Mouse (Mus musculus): ENCODE data around the gene Yod1. TPM values are rescaled to one million over a fixed set of nuclear protein-coding genes. Genes with fewer than 3 reads are reported as not detected.

Yod1 gene
- polyA plus RNA-seq, 1 experiment from 2014 or later, result 16.2 TPM

DNA sequence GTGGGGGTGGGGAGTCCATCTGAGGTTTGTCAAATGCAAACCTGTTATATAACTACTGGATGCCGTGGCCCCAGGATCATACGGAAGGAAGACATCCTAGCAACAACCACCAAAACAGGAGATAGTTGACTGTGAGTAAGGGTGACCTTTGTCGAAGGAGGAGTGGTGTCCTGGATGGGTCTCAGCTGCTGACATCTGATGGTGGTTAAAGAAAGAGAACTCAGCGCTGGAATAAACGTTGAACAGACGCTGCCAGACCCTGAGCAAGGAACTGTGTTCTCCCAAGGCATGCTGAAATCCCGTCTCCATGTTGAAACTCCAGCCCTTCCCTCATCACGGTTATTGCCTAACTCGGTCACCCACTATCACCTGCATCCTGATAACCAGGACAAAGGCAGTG, 42.6 kb downstream of the Yod1 start:
- H3K9ac ChIP-seq (replicated peaks; ENCODE audit: low read depth, low read length), result no peak overlapping the region
- ATAC-seq (ENCODE audit: low read depth), result no peak
- 81% methylated on average over 9 of the region's 9 CpGs for WGBS

GRCm38 (mm10) chr1:130761597-130761996, 44.5 kb downstream of the Yod1 start:
- H3K27ac ChIP-seq (ENCODE audit: low read depth, low read length), result no peak overlapping the region
- 87% methylated on average over 1 of the region's 1 CpGs for whole genome bisulfite sequencing
- no peak overlapping the region for H3K9ac ChIP-seq (replicated peaks; ENCODE audit: low read depth, low read length)
- H3K4me3 ChIP-seq (ENCODE audit: low read depth, low read length), result no peak overlapping the region
- H3K4me2 ChIP-seq (ENCODE audit: low read depth, low read length), result no peak overlapping the region
- H3K27me3 ChIP-seq (ENCODE audit: control insufficient read depth, insufficient read depth, low read length), result no peaks in the 10 kb centered on the region
- ATAC-seq (ENCODE audit: low read depth), result no peak
- no peaks in the 10 kb centered on the region for H3K36me3 ChIP-seq (ENCODE audit: control insufficient read depth, insufficient read depth, low read length)
- no peaks in the 10 kb centered on the region for H3K9me3 ChIP-seq (ENCODE audit: control insufficient read depth, low read length)
- H3K4me1 ChIP-seq (ENCODE audit: control insufficient read depth, insufficient read depth, low read length), result no peaks in the 10 kb centered on the region

More for the DNA sequence above, 42.6 kb downstream of the Yod1 start:
- H3K4me1 ChIP-seq (ENCODE audit: control insufficient read depth, insufficient read depth, low read length), result no peaks in the 10 kb centered on the region
- H3K36me3 ChIP-seq (ENCODE audit: control insufficient read depth, insufficient read depth, low read length), result no peaks in the 10 kb centered on the region
- H3K27me3 ChIP-seq (ENCODE audit: control insufficient read depth, insufficient read depth, low read length), result no peaks in the 10 kb centered on the region
- no peak overlapping the region for H3K27ac ChIP-seq (ENCODE audit: low read depth, low read length)
- no peak overlapping the region for H3K4me3 ChIP-seq (ENCODE audit: low read depth, low read length)
- H3K9me3 ChIP-seq (ENCODE audit: control insufficient read depth, low read length), result no peaks in the 10 kb centered on the region
- H3K4me2 ChIP-seq (ENCODE audit: low read depth, low read length), result no peak overlapping the region

GRCm38 (mm10) chr1:130762045-130762760, 45.1 kb downstream of the Yod1 start:
- H3K27me3 ChIP-seq (ENCODE audit: control insufficient read depth, insufficient read depth, low read length), result no peaks in the 10 kb centered on the region
- 80% methylated on average over 3 of the region's 3 CpGs for WGBS
- H3K4me3 ChIP-seq (ENCODE audit: low read depth, low read length), result no peak overlapping the region
- no peaks in the 10 kb centered on the region for H3K9me3 ChIP-seq (ENCODE audit: control insufficient read depth, low read length)
- H3K27ac ChIP-seq (ENCODE audit: low read depth, low read length), result no peak overlapping the region
- H3K36me3 ChIP-seq (ENCODE audit: control insufficient read depth, insufficient read depth, low read length), result no peaks in the 10 kb centered on the region
- H3K4me1 ChIP-seq (ENCODE audit: control insufficient read depth, insufficient read depth, low read length), result no peaks in the 10 kb centered on the region
- ATAC-seq (ENCODE audit: low read depth), result no peak
- H3K9ac ChIP-seq (replicated peaks; ENCODE audit: low read depth, low read length), result no peak overlapping the region
- no peak overlapping the region for H3K4me2 ChIP-seq (ENCODE audit: low read depth, low read length)

DNA sequence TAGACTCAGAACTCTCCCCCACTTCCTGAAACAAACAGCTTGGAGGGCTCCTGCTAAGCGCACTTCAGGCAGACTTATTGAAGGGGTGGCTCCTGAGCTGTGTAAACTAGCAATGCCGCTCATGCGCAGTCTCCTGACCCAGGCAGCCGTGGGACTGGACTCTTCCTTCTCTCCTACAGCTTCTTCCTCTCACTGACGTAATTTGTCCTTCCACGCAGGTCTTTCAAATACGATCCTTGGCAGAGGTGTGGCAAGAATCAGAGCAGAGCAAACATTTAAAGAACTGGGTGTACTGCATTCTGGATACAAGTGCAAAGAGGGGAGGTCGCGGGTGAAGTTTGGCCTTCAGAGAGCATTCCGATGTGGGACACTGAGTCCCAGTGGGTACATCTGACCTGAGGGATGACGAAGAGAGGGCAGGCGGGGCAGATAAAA, 46.9 kb downstream of the Yod1 start:
- ATAC-seq (ENCODE audit: low read depth), result no peak
- Histone ChIP-seq H3K9ac (replicated peaks; ENCODE audit: low read depth, low read length) (no peak overlapping the region), H3K4me2 (ENCODE audit: low read depth, low read length) (no peak overlapping the region), H3K9me3 (ENCODE audit: control insufficient read depth, low read length) (no peaks in the 10 kb centered on the region), H3K27me3 (ENCODE audit: control insufficient read depth, insufficient read depth, low read length) (no peaks in the 10 kb centered on the region), H3K4me3 (ENCODE audit: low read depth, low read length) (no peak overlapping the region), H3K27ac (ENCODE audit: low read depth, low read length) (no peak overlapping the region), H3K4me1 (ENCODE audit: control insufficient read depth, insufficient read depth, low read length) (no peaks in the 10 kb centered on the region), H3K36me3 (ENCODE audit: control insufficient read depth, insufficient read depth, low read length) (no peaks in the 10 kb centered on the region)
- 91% methylated on average over 12 of the region's 12 CpGs for WGBS

GRCm38 (mm10) chr1:130767066-130767465, 49.9 kb downstream of the Yod1 start:
- Histone ChIP-seq H3K9ac (replicated peaks; ENCODE audit: low read depth, low read length) (no peak overlapping the region), H3K27ac (ENCODE audit: low read depth, low read length) (no peak overlapping the region), H3K9me3 (ENCODE audit: control insufficient read depth, low read length) (no peaks in the 10 kb centered on the region), H3K27me3 (ENCODE audit: control insufficient read depth, insufficient read depth, low read length) (no peaks in the 10 kb centered on the region), H3K4me2 (ENCODE audit: low read depth, low read length) (no peak overlapping the region), H3K36me3 (ENCODE audit: control insufficient read depth, insufficient read depth, low read length) (no peaks in the 10 kb centered on the region), H3K4me3 (ENCODE audit: low read depth, low read length) (no peak overlapping the region), H3K4me1 (ENCODE audit: control insufficient read depth, insufficient read depth, low read length) (no peaks in the 10 kb centered on the region)
- ATAC-seq (ENCODE audit: low read depth), result no peak
- 88% methylated on average over 5 of the region's 5 CpGs for WGBS

- H3K27ac ChIP-seq (ENCODE audit: low read depth, low read length), result no peak overlapping the region
- no peak overlapping the region for H3K4me2 ChIP-seq (ENCODE audit: low read depth, low read length)
- H3K27me3 ChIP-seq (ENCODE audit: control insufficient read depth, insufficient read depth, low read length), result no peaks in the 10 kb centered on the region
- H3K9ac ChIP-seq (replicated peaks; ENCODE audit: low read depth, low read length), result no peak overlapping the region
- no peak overlapping the region for H3K4me3 ChIP-seq (ENCODE audit: low read depth, low read length)
- H3K4me1 ChIP-seq (ENCODE audit: control insufficient read depth, insufficient read depth, low read length), result no peaks in the 10 kb centered on the region
- no peak for ATAC-seq (ENCODE audit: low read depth)
- H3K9me3 ChIP-seq (ENCODE audit: control insufficient read depth, low read length), result no peaks in the 10 kb centered on the region
- H3K36me3 ChIP-seq (ENCODE audit: control insufficient read depth, insufficient read depth, low read length), result no peaks in the 10 kb centered on the region
- 98% methylated on average over 2 of the region's 2 CpGs for WGBS
Observed at GRCm38 (mm10) chr1:130769925-130770324, 52.8 kb downstream of the Yod1 start.

DNA sequence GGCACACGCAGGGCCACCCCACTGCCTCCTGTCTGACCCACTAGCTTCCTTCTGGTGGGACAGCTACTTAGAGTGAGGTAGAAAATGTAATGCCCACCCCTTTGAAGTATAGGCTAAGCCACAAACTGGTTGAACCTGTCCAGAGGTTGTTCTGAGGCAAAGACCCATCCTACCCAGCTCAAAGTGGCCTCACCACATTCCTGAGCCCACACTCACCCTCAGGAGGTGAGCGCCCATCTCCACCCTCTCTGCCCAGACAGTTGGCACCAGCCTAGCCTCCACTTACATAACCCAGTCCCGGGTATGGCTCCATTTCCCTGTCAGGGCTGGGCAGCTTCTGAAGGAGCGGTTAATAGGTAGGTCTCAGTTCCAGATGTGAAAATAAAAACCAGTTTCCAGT, 53.4 kb downstream of the Yod1 start:
- no peaks in the 10 kb centered on the region for H3K36me3 ChIP-seq (ENCODE audit: control insufficient read depth, insufficient read depth, low read length)
- WGBS, result 93% methylated on average over 4 of the region's 4 CpGs
- H3K4me1 ChIP-seq (ENCODE audit: control insufficient read depth, insufficient read depth, low read length), result no peaks in the 10 kb centered on the region
- no peak for ATAC-seq (ENCODE audit: low read depth)
- no peaks in the 10 kb centered on the region for H3K27me3 ChIP-seq (ENCODE audit: control insufficient read depth, insufficient read depth, low read length)
- no peak overlapping the region for H3K4me2 ChIP-seq (ENCODE audit: low read depth, low read length)
- H3K4me3 ChIP-seq (ENCODE audit: low read depth, low read length), result no peak overlapping the region
- H3K9me3 ChIP-seq (ENCODE audit: control insufficient read depth, low read length), result no peaks in the 10 kb centered on the region
- H3K9ac ChIP-seq (replicated peaks; ENCODE audit: low read depth, low read length), result no peak overlapping the region
- no peak overlapping the region for H3K27ac ChIP-seq (ENCODE audit: low read depth, low read length)

- no peak for ATAC-seq (ENCODE audit: low read depth)
- Histone ChIP-seq H3K27ac (ENCODE audit: low read depth, low read length) (no peak overlapping the region), H3K4me1 (ENCODE audit: control insufficient read depth, insufficient read depth, low read length) (no peaks in the 10 kb centered on the region), H3K4me2 (ENCODE audit: low read depth, low read length) (no peak overlapping the region), H3K9ac (replicated peaks; ENCODE audit: low read depth, low read length) (no peak overlapping the region), H3K27me3 (ENCODE audit: control insufficient read depth, insufficient read depth, low read length) (no peaks in the 10 kb centered on the region), H3K9me3 (ENCODE audit: control insufficient read depth, low read length) (no peaks in the 10 kb centered on the region), H3K36me3 (ENCODE audit: control insufficient read depth, insufficient read depth, low read length) (no peaks in the 10 kb centered on the region), H3K4me3 (ENCODE audit: low read depth, low read length) (no peak overlapping the region)
- WGBS, result 77% methylated on average over 3 of the region's 3 CpGs
Observed at GRCm38 (mm10) chr1:130770981-130771494, 53.9 kb downstream of the Yod1 start.
